Mouse (Mus musculus) right cerebral cortex, adult 18-20 months (tissue): ENCODE measurements around the gene D5Ertd579e.
A peak's percentile ranks its signal among the peaks of the same experiment; 100 is the strongest.
"Not testable (repeated sequence)": the region's sequence is repeated elsewhere in the genome, so short reads cannot be mapped to it uniquely, and the experiment has no call there.

Source experiments
- DNase-seq: peaks from one replicate; pipeline ENCODE4 v3.0.0; 2022; ENCODE audit warnings: mixed read lengths

The D5Ertd579e gene

GRCm38 (mm10) chr5:36678799-36679198 lies 17.0 kb downstream of the D5Ertd579e start:
- DNase-seq = no peak

- no peak for DNase-seq
Measured at GRCm38 (mm10) chr5:36677907-36678306, 17.9 kb downstream of the D5Ertd579e start.

- DNase-seq = no peak
Measured at GRCm38 (mm10) chr5:36675466-36675865, 20.4 kb downstream of the D5Ertd579e start.

- no peak for DNase-seq
Measured at GRCm38 (mm10) chr5:36674658-36675433, 21.0 kb downstream of the D5Ertd579e start.

- peak; percentile 89 for DNase-seq
Measured at GRCm38 (mm10) chr5:36669021-36670008, 26.5 kb downstream of the D5Ertd579e start.

- no peak for DNase-seq
Measured at GRCm38 (mm10) chr5:36668572-36668971, 27.3 kb downstream of the D5Ertd579e start.

- not testable (repeated sequence) for DNase-seq
Measured at GRCm38 (mm10) chr5:36667986-36668385, 27.8 kb downstream of the D5Ertd579e start.

GRCm38 (mm10) chr5:36667165-36667564 lies 28.7 kb downstream of the D5Ertd579e start:
- DNase-seq = no peak

- not testable (repeated sequence) for DNase-seq
Measured at GRCm38 (mm10) chr5:36666699-36667098, 29.1 kb downstream of the D5Ertd579e start.

- no peak for DNase-seq
Measured at GRCm38 (mm10) chr5:36663329-36663728, 32.5 kb downstream of the D5Ertd579e start.

- not testable (repeated sequence) for DNase-seq
Measured at GRCm38 (mm10) chr5:36660977-36661760, 34.7 kb downstream of the D5Ertd579e start.

- no peak for DNase-seq
Measured at GRCm38 (mm10) chr5:36625612-36626011, 70.2 kb downstream of the D5Ertd579e start.

GRCm38 (mm10) chr5:36623670-36624069 lies 72.2 kb downstream of the D5Ertd579e start:
- DNase-seq = no peak

GRCm38 (mm10) chr5:36621058-36621449 lies 74.8 kb downstream of the D5Ertd579e start:
- DNase-seq = no peak

- DNase-seq = no peak
Measured at GRCm38 (mm10) chr5:36620409-36621057, 75.3 kb downstream of the D5Ertd579e start.

GRCm38 (mm10) chr5:36618890-36619289 lies 76.9 kb downstream of the D5Ertd579e start:
- no peak for DNase-seq

- DNase-seq = no peak
Measured at GRCm38 (mm10) chr5:36618356-36618755, 77.5 kb downstream of the D5Ertd579e start.

GRCm38 (mm10) chr5:36614124-36614523 lies 81.7 kb downstream of the D5Ertd579e start:
- no peak for DNase-seq

- no peak for DNase-seq
Measured at GRCm38 (mm10) chr5:36608939-36609499, 86.8 kb downstream of the D5Ertd579e start.

- peak; percentile 47 for DNase-seq
Measured at GRCm38 (mm10) chr5:36603031-36603430, 92.8 kb downstream of the D5Ertd579e start.

GRCm38 (mm10) chr5:36602028-36602427 lies 93.8 kb downstream of the D5Ertd579e start:
- no peak for DNase-seq

- peak; percentile 64 for DNase-seq
Measured at GRCm38 (mm10) chr5:36601492-36601891, 94.3 kb downstream of the D5Ertd579e start.
